Mouse (Mus musculus): ENCODE results near the gene Rtn2. TPM values are rescaled to one million over a fixed set of nuclear protein-coding genes. Genes with fewer than 3 reads are reported as not detected.

Gene Rtn2
- total RNA-seq, 2 experiments from 2014 or later, result 19.3 to 28.8 TPM

DNA sequence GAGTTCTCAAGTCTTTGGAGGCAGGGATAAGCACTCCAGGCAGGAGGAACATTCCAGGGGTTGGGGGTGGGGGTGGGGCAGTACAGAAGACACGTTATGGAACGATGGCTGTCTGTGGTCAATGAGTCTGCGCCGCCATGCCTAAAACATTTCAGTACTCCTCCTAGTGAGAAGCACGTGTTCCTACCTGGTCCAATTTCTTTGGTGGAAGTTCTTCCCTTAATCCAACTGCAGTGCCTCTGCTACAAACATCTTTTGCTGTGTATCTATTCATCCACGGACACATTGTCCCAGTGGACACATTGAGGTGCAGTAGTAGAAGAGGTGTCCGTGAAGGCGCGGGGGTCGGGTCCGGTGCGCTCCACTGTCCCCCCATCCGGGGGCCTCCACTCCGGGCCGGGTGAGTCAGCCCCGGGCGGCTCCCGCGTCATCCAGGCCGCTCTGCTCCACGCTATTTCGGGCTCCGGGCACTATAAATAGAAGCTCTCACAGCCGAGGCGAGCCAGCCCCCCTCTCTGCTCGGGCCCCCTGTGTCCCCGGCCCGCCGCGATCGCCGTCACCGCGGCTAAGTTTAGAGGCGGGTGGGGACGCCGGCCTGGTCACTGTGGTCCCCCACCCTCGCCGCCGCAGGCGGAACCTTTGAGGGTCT lies 59.5 kb downstream of the Rtn2 start:
- DNase-seq (ENCODE audit: low spot score in 2 of 2), result no peak

DNA sequence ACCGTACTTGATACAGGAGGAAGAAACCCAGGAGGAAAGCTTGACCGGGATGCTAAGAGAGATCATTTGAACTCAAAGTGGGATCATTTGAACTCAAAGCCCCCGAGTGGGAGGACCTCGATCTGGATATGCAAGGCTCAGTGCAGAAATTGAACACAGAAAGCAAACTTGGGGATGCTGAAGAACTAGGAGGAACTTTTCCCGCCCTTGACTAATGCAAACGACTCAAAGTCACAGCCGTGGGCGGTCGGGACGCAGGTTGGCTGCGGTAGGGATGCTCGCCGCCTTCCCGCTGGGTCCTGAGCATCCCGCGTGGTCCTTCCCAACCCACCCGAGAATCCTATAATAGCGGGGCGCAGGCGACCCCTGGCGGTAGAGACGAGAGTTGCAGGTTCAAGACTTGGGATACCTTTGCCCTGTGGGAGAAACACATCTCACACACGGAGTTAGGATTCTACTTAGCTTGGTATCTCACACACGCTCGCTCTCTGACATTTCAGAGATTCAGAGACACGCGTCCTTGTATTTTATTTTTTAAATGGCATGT lies 60.1 kb downstream of the Rtn2 start:
- DNase-seq (ENCODE audit: low spot score in 2 of 2), result peak; percentile 69 to 72

DNA sequence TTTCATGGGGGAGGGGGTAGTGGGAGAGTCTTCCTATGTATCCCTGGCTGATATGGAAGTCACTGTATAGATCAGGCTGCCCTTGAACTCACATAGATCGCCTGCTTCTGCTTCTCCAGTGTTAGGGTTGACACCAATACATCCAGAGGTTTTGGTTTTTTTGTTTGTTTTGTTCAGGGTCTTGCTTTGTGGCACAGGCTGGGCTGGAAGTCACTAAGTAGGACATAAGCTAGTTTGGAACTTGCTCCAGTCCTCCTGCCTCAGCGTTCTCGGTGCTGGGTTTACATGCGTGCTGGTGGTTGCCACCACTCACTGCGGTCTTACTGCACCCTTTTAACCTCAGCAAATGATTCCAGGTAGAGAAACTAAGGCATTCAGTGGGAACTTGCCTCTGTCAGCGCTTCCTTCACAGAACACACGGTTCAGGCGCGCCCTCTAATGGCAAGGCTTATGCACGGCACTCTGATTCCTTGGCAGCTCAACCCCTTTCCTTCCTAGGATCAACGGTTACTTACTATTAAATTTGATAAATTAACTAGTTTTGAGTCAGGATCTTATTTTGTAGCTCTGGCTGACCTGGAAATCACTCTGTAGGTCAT lies 60.9 kb downstream of the Rtn2 start:
- peak in 1 of 2 experiments; percentile 59 for DNase-seq (ENCODE audit: low spot score in 2 of 2)

DNA sequence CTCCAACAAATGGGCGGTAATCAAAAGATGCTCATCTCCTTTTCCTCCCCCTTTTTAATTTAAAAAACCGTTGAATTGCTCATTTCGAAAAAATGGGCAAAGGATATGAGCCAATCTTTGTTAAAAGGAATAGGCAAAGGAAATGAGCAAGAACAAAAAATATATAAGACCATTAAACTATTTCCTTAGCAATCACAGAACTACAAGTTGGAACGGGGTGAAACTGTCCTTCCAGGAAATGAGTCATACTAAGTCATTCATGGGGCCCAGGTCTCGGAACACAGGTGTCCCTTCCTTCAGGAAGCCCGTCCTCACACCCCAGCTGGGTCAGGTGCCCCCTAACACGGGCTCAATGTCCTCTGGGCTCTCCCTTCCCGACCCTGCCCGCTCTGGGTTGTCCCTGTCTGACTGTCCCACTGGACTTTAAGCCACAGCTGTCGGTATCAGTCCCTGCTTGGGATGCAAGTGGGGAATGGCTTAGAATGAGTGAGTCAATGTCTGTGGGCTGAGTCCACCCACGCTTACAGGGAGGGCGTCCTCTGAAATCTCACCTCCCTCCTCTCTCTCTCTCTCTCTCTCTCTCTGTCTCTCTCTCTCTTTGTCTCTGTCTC lies 61.9 kb downstream of the Rtn2 start, which contains the start of gene Ercc1:
TSS of gene Ercc1 (plus strand) at position 542 of the 611 bp plus-strand sequence.
- DNase-seq (ENCODE audit: low spot score in 2 of 2), result no peak

GRCm38 (mm10) chr7:19344938-19345471 lies 62.6 kb downstream of the Rtn2 start:
- DNase-seq (ENCODE audit: low spot score in 2 of 2), result peak; percentile 63 to 85

Other genes with a start within 250 kb of the Rtn2 start
- gene Rsph6a, start 227.9 kb upstream of the Rtn2 start, total RNA-seq (2021), result not detected
- gene Dmwd, start 206.4 kb upstream of the Rtn2 start, total RNA-seq (2021), result 10 to 100 TPM; 67.0 to 70.3 TPM
- gene Dmpk, start 198.8 kb upstream of the Rtn2 start, total RNA-seq (2021), result 10 to 100 TPM; 70.0 to 74.7 TPM
- gene Six5, start 188.0 kb upstream of the Rtn2 start, total RNA-seq (2021), result 10 to 100 TPM; 23.4 to 25.3 TPM
- under 1 TPM; 0.59 to 0.98 TPM for gene Gm4969, start 164.3 kb upstream of the Rtn2 start, total RNA-seq (2021)
- gene Fbxo46, start 162.8 kb upstream of the Rtn2 start, total RNA-seq (2021), result 10 to 100 TPM; 13.7 to 14.6 TPM
- 10 to 100 TPM; 16.1 TPM for gene Qpctl, start 133.3 kb upstream of the Rtn2 start, total RNA-seq (2021)
- gene Snrpd2, start 132.9 kb upstream of the Rtn2 start, total RNA-seq (2021), result 100 to 1,000 TPM; 111 to 116 TPM
- gene Gipr, start 116.5 kb upstream of the Rtn2 start, total RNA-seq (2021), result 1 to 10 TPM; 1.9 to 2.5 TPM
- gene Eml2, start 106.2 kb upstream of the Rtn2 start, total RNA-seq (2021), result 10 to 100 TPM; 44.8 to 46.7 TPM
- gene Gpr4, start 70.1 kb upstream of the Rtn2 start, total RNA-seq (2021), result 1 to 10 TPM; 4.5 to 4.8 TPM
- 10 to 100 TPM; 23.6 to 24.1 TPM for gene Opa3, start 54.3 kb upstream of the Rtn2 start, total RNA-seq (2021)
- 10 to 100 TPM; 83.7 to 89.3 TPM for gene Vasp, start 10.8 kb upstream of the Rtn2 start, total RNA-seq (2021)
- gene Ppm1n, start 2.6 kb upstream of the Rtn2 start, total RNA-seq (2021), result under 1 TPM in 1 of 2 experiments, not detected in 1; 0.39 TPM
- gene Fosb, start 27.4 kb downstream of the Rtn2 start, total RNA-seq (2021), result under 1 TPM; 0.85 to 0.98 TPM
- 10 to 100 TPM; 38.6 to 45.2 TPM for gene Ercc1, start 62.2 kb downstream of the Rtn2 start, total RNA-seq (2021)
- 10 to 100 TPM; 14.1 to 16.1 TPM for gene Cd3eap, start 76.9 kb downstream of the Rtn2 start, total RNA-seq (2021)
- gene Ppp1r13l, start 77.1 kb downstream of the Rtn2 start, total RNA-seq (2021), result 1 to 10 TPM; 9.1 to 9.6 TPM
- gene Ercc2, start 99.4 kb downstream of the Rtn2 start, total RNA-seq (2021), result 10 to 100 TPM; 39.6 to 41.6 TPM
- 1 to 10 TPM; 2.6 to 3.9 TPM for gene Klc3, start 121.5 kb downstream of the Rtn2 start, total RNA-seq (2021)
- 100 to 1,000 TPM; 103 to 234 TPM for gene Ckm, start 122.2 kb downstream of the Rtn2 start, total RNA-seq (2021)
- 10 to 100 TPM; 47.7 to 51.6 TPM for gene Mark4, start 176.2 kb downstream of the Rtn2 start, total RNA-seq (2021)
- 10 to 100 TPM; 26.7 to 28.7 TPM for gene Exoc3l2, start 180.7 kb downstream of the Rtn2 start, total RNA-seq (2021)
- gene Bloc1s3, start 225.7 kb downstream of the Rtn2 start, total RNA-seq (2021), result 1 to 10 TPM; 7.7 to 8.1 TPM
- gene Trappc6a, start 225.8 kb downstream of the Rtn2 start, total RNA-seq (2021), result 10 to 100 TPM; 67.0 to 76.7 TPM
- under 1 TPM; 0.17 to 0.28 TPM for gene Nkpd1, start 235.2 kb downstream of the Rtn2 start, total RNA-seq (2021)